Mouse (Mus musculus) thymus, adult 2 months (tissue): ENCODE results near the gene Gm10837. TPM values are rescaled to one million over a fixed set of nuclear protein-coding genes. Genes with fewer than 3 reads are reported as not detected.

Experiments
- DNase-seq: peaks from one replicate; pipeline ENCODE4 v3.0.0; 2021
- H3K27ac ChIP-seq: fragments of 200-500 bp; 2 replicates; pipeline ENCODE4 v1.5.1; 2012; ENCODE audit warnings: low read length, control low read depth; ENCODE audit not compliant: control insufficient read depth, insufficient read depth
- H3K27me3 ChIP-seq: fragments of 200-500 bp; 2 replicates; pipeline ENCODE4 v1.6.1; 2012; ENCODE audit warnings: mild to moderate bottlenecking, low read length, moderate library complexity, mixed read lengths; ENCODE audit not compliant: control insufficient read depth, insufficient read depth
- H3K36me3 ChIP-seq: fragments of 200-500 bp; 2 replicates; pipeline ENCODE4 v1.6.1; 2012; ENCODE audit warnings: mild to moderate bottlenecking, low read length, moderate library complexity; ENCODE audit not compliant: control insufficient read depth, insufficient read depth
- H3K4me1 ChIP-seq: fragments of 200-500 bp; replicated peaks from 2 replicates; pipeline ENCODE4 v1.6.1; 2012; ENCODE audit warnings: low read length; ENCODE audit not compliant: control insufficient read depth, insufficient read depth
- H3K4me3 ChIP-seq: fragments of 200-500 bp; 2 replicates; pipeline ENCODE4 v1.5.1; 2012; ENCODE audit warnings: mild to moderate bottlenecking, low read length, control low read depth, moderate library complexity; ENCODE audit not compliant: control insufficient read depth, insufficient read depth
- CTCF ChIP-seq: fragments of 200-500 bp; IDR thresholded peaks from 2 replicates; pipeline ENCODE4 v1.5.1; 2012; ENCODE audit warnings: mild to moderate bottlenecking, control low read depth, low read length, moderate library complexity, borderline replicate concordance; ENCODE audit not compliant: control insufficient read depth, poor library complexity, insufficient read depth; ENCODE audit errors: extremely low read depth
- POLR2A ChIP-seq: fragments of 200-500 bp; IDR thresholded peaks from 2 replicates; pipeline ENCODE4 v1.6.1; 2012; ENCODE audit warnings: mild to moderate bottlenecking, low read length, control low read depth, moderate library complexity; ENCODE audit not compliant: control insufficient read depth, poor library complexity, insufficient read depth; ENCODE audit errors: extremely low read depth
- WGBS: fragments of 180-500 bp; shearing (Covaris S2); methylation state at CpG from one replicate; pipeline ENCODE4 v1.1.7; 2018; 5-methylcytosine and 5-hydroxymethylcytosine counted together
- polyA plus RNA-seq: library from polyadenylated mRNA; depleted of rRNA; stranded (reverse); fragments of >200 nt; gene quantifications from 2 replicates; pipeline ENCODE4 v1.2.3, GENCODE M21; 2012

The Gm10837 gene
- polyA plus RNA-seq, 1 experiment, result not detected

GRCm38 (mm10) chr14:122464763-122465741, 25.3 kb upstream of the Gm10837 start, which contains the start of gene Zic5:
Zic5 (minus strand) TSS chr14:122465677.
- H3K36me3 ChIP-seq, result no peaks in the 10 kb centered on the region
- peaks cover 26% of the 10 kb centered on the region for H3K27me3 ChIP-seq
- TF ChIP-seq CTCF, result no peak
- TF ChIP-seq POLR2A, result no peak
- 3% methylated on average over 53 of the region's 62 CpGs for WGBS
- H3K4me1 ChIP-seq, result peaks cover 22% of the 10 kb centered on the region; the same call in 1 of the 2 replicates
- no peak for DNase-seq
- H3K27ac ChIP-seq, result no peak within 1 kb of the TSS
- H3K4me3 ChIP-seq, result 0 out of 2 replicates have a peak within 1 kb of the TSS, but pooled peaks have one; percentile 25

GRCm38 (mm10) chr14:122465931-122466490, 24.4 kb upstream of the Gm10837 start:
- Histone ChIP-seq H3K27me3 (peaks cover 26% of the 10 kb centered on the region), H3K4me3 (no peak overlapping the region), H3K27ac (no peak overlapping the region), H3K36me3 (no peaks in the 10 kb centered on the region), H3K4me1 (peaks cover 22% of the 10 kb centered on the region; the same call in 1 of the 2 replicates)
- WGBS, result 28% methylated on average over 13 of the region's 13 CpGs
- no peak for TF ChIP-seq CTCF
- TF ChIP-seq POLR2A, result no peak
- no peak for DNase-seq

DNA sequence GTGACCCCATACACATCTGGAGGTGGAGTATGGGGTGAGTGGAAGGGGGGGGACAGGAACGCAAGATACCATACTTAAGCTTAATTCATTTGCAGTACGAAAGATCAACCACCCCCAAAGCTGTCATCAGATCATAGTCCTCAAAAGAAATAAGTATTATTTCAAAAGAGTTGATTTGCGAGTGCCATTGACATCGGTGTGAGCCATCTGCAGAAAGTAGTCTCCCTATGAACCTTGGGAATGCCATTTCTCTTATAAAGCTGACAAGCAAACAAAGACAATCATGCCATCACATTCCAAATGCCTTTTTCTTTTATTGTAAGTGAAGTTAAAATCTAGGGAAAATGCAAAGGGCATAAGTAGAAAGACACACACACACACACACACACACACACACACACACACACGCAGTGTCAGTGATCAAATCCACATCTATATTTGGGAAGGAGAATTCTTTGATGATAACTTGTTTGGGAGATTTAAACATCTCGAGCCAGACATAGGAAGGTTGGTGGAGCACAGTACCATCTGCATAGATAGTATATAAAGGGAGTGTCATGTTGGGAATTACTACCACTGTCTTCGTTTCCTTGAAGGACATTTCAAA, 23.5 kb upstream of the Gm10837 start:
- H3K27ac ChIP-seq, result no peak overlapping the region
- no peaks in the 10 kb centered on the region for H3K36me3 ChIP-seq
- no peak for DNase-seq
- 59% methylated on average over 7 of the region's 7 CpGs for WGBS
- H3K27me3 ChIP-seq, result peaks cover 24% of the 10 kb centered on the region
- no peak overlapping the region for H3K4me3 ChIP-seq
- no peak for TF ChIP-seq POLR2A
- no peak for TF ChIP-seq CTCF
- peaks cover 22% of the 10 kb centered on the region; the same call in 1 of the 2 replicates for H3K4me1 ChIP-seq

- peaks cover 21% of the 10 kb centered on the region; the same call in 1 of the 2 replicates for H3K4me1 ChIP-seq
- H3K27me3 ChIP-seq, result peaks cover 20% of the 10 kb centered on the region
- no peak for TF ChIP-seq CTCF
- TF ChIP-seq POLR2A, result no peak
- 13% methylated on average over 23 of the region's 23 CpGs for WGBS
- no peaks in the 10 kb centered on the region for H3K36me3 ChIP-seq
- DNase-seq, result no peak
- H3K27ac ChIP-seq, result no peak overlapping the region
- no peak overlapping the region for H3K4me3 ChIP-seq
Observed at GRCm38 (mm10) chr14:122467926-122468841, 22.2 kb upstream of the Gm10837 start.

GRCm38 (mm10) chr14:122468971-122469755, 21.2 kb upstream of the Gm10837 start:
- peaks cover 20% of the 10 kb centered on the region for H3K27me3 ChIP-seq
- H3K27ac ChIP-seq, result no peak overlapping the region
- H3K4me3 ChIP-seq, result no peak overlapping the region
- TF ChIP-seq CTCF (no peak), POLR2A (no peak)
- WGBS, result 13% methylated on average over 28 of the region's 28 CpGs
- no peaks in the 10 kb centered on the region for H3K36me3 ChIP-seq
- H3K4me1 ChIP-seq, result peaks cover 13% of the 10 kb centered on the region; the same call in 1 of the 2 replicates
- no peak for DNase-seq
